Mouse (Mus musculus) testis, adult 2 months (tissue): ENCODE data around the gene Srgap1. TPM values are rescaled to one million over a fixed set of nuclear protein-coding genes. Genes with fewer than 3 reads are reported as not detected.

Experiments
- H3K27ac ChIP-seq: fragments of 200-500 bp; 2 replicates; pipeline ENCODE4 v1.5.1; 2012; ENCODE audit warnings: low read depth, low read length; ENCODE audit not compliant: control insufficient read depth, insufficient read depth
- H3K27me3 ChIP-seq: fragments of 200-500 bp; 2 replicates; pipeline ENCODE4 v1.6.1; 2012; ENCODE audit warnings: mild to moderate bottlenecking, low read length, moderate library complexity; ENCODE audit not compliant: control insufficient read depth, insufficient read depth
- H3K36me3 ChIP-seq: fragments of 200-500 bp; 2 replicates; pipeline ENCODE4 v1.6.1; 2012; ENCODE audit warnings: mild to moderate bottlenecking, low read length; ENCODE audit not compliant: control insufficient read depth, insufficient read depth
- H3K4me1 ChIP-seq: fragments of 200-500 bp; 2 replicates; pipeline ENCODE4 v1.6.1; 2012; ENCODE audit warnings: low read length; ENCODE audit not compliant: control insufficient read depth, insufficient read depth
- H3K4me3 ChIP-seq: fragments of 200-500 bp; 2 replicates; pipeline ENCODE4 v1.5.1; 2012; ENCODE audit warnings: low read depth, mild to moderate bottlenecking, low read length, moderate library complexity, mixed read lengths; ENCODE audit not compliant: control insufficient read depth
- CTCF ChIP-seq: fragments of 200-500 bp; IDR thresholded peaks from 2 replicates; pipeline ENCODE4 v1.5.1; 2012; ENCODE audit warnings: low read depth, mild to moderate bottlenecking, inconsistent platforms, low read length, moderate library complexity; ENCODE audit not compliant: control insufficient read depth, insufficient read depth, insufficient replicate concordance
- POLR2A ChIP-seq: fragments of 200-500 bp; IDR thresholded peaks from 2 replicates; pipeline ENCODE4 v1.6.1; 2012; ENCODE audit warnings: low read depth, mild to moderate bottlenecking, inconsistent platforms, low read length, moderate library complexity; ENCODE audit not compliant: control insufficient read depth
- polyA plus RNA-seq: library from polyadenylated mRNA; depleted of rRNA; stranded (reverse); fragments of >200 nt; gene quantifications from 2 replicates; pipeline ENCODE4 v1.2.3, GENCODE M21; 2012; rRNA removed

Gene Srgap1
- polyA plus RNA-seq, 1 experiment: 31.9 TPM

DNA sequence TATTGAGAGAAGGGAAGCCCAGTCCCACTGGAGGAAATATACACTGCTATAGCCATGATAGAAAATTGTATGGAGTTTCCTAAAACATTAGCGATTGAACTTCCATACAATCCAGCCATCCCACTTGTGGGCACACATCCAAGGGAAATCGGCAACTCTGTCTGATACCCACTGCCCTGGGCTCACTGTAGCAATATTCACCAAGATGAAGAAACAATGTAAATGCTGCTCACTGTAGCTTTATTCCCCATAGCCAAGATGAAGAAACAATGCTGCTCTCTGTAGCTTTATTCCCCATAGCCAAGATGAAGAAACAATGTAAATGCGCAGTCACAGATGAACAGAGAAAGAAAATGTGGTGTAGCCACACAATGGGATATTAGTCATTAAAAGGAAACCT lies 309.9 kb downstream of the Srgap1 start:
- H3K4me3 ChIP-seq: no peak overlapping the region
- peaks cover 5% of the 10 kb centered on the region for H3K4me1 ChIP-seq
- no peak overlapping the region for H3K27ac ChIP-seq
- TF ChIP-seq CTCF: no peak
- TF ChIP-seq POLR2A: no peak
- no peaks in the 10 kb centered on the region for H3K36me3 ChIP-seq
- H3K27me3 ChIP-seq: no peaks in the 10 kb centered on the region

GRCm38 (mm10) chr10:121732542-121732941 lies 314.6 kb downstream of the Srgap1 start:
- peaks cover 6% of the 10 kb centered on the region for H3K4me1 ChIP-seq
- H3K27ac ChIP-seq: no peak overlapping the region
- H3K36me3 ChIP-seq: no peaks in the 10 kb centered on the region
- H3K27me3 ChIP-seq: no peaks in the 10 kb centered on the region
- no peak overlapping the region for H3K4me3 ChIP-seq
- TF ChIP-seq POLR2A: no peak
- no peak for TF ChIP-seq CTCF

DNA sequence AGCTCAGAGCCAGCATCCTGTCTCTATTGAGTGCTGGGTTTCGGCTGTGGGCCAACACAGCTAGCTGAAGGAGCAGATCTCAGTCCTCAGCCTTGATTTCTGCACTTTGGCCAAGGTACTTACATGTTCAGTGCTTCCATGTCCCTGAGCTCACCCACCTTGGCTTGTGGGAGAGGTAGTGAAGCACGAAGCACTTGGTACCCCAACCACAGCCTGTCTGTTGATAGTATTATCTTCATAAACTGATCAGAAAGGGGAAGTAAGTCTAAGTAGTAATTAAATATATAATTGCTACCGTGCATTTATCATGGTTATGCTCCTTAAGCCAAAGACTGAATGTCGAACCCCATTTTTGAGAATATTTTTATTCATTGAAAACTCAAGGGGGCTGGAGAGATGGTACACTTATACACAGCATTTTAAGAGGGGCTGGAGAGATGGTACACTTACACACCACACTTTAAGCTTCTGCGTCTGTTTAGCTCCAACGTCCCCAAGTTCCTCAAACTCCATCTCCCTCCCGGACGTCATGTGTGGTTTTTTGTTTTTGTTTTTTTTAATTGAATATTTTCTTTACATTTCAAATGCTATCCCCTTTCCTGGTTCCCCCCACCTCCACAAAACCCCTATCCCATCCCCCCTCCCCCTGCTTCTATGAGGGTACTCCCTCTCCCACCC lies 315.9 kb downstream of the Srgap1 start:
- no peak for TF ChIP-seq POLR2A
- no peak for TF ChIP-seq CTCF
- no peaks in the 10 kb centered on the region for H3K36me3 ChIP-seq
- H3K4me3 ChIP-seq: no peak overlapping the region
- peaks cover 16% of the 10 kb centered on the region for H3K4me1 ChIP-seq
- no peaks in the 10 kb centered on the region for H3K27me3 ChIP-seq
- no peak overlapping the region for H3K27ac ChIP-seq

Other genes with a start within 250 kb of the Srgap1 start
- gene Rxylt1, start 50.1 kb upstream of the Srgap1 start, polyA plus RNA-seq: 2.1 and 3.1 TPM in 2 replicates